Mouse (Mus musculus) hindbrain, embryonic 11.5 days (tissue): ENCODE measurements around the gene Slc7a11. TPM values are rescaled to one million over a fixed set of nuclear protein-coding genes. Genes with fewer than 3 reads are reported as not detected.

Experiments
- ATAC-seq: fragments of 200-750 bp; cut with Nextera tagmentation; 2 replicates; pipeline ENCODE4 v1.8.0; 2017; ENCODE audit warnings: mild to moderate bottlenecking, moderate TSS enrichment, moderate library complexity; ENCODE audit not compliant: low FRiP score
- DNase-seq: peaks from one replicate; pipeline ENCODE4 v3.0.0-alpha.2; 2015; ENCODE audit warnings: low spot score
- H3K27ac ChIP-seq: fragments of 300-500 bp; sonication (generic); 2 replicates; pipeline ENCODE4 v1.5.1; 2014; ENCODE audit warnings: mild to moderate bottlenecking, low read depth, low read length
- H3K27me3 ChIP-seq: fragments of 300-500 bp; sonication (generic); 2 replicates; pipeline ENCODE4 v1.6.1; 2014; ENCODE audit warnings: mild to moderate bottlenecking, low read length, moderate library complexity, mixed read lengths; ENCODE audit not compliant: control insufficient read depth, insufficient read depth
- H3K36me3 ChIP-seq: fragments of 300-500 bp; sonication (generic); 2 replicates; pipeline ENCODE4 v1.6.1; 2014; ENCODE audit warnings: mild to moderate bottlenecking, low read length, moderate library complexity, mixed read lengths; ENCODE audit not compliant: control insufficient read depth, insufficient read depth
- H3K4me1 ChIP-seq: fragments of 300-500 bp; sonication (generic); replicated peaks from 2 replicates; pipeline ENCODE4 v1.6.1; 2014; ENCODE audit warnings: low read length, mixed read lengths; ENCODE audit not compliant: control insufficient read depth, insufficient read depth
- H3K4me2 ChIP-seq: fragments of 300-500 bp; sonication (generic); replicated peaks from 2 replicates; pipeline ENCODE4 v1.6.1; 2014; ENCODE audit warnings: mild to moderate bottlenecking, low read depth, low read length
- H3K4me3 ChIP-seq: fragments of 300-500 bp; sonication (generic); 2 replicates; pipeline ENCODE4 v1.5.1; 2014; ENCODE audit warnings: low read depth, low read length
- H3K9ac ChIP-seq: fragments of 300-500 bp; sonication (generic); 2 replicates; pipeline ENCODE4 v1.6.1; 2014; ENCODE audit warnings: low read depth, low read length
- H3K9me3 ChIP-seq: fragments of 300-500 bp; sonication (generic); 2 replicates; pipeline ENCODE4 v1.6.1; 2016; ENCODE audit warnings: low read length; ENCODE audit not compliant: control insufficient read depth
- WGBS: fragments of 180-500 bp; shearing (Covaris S2); extraction: QIAGEN DNeasy Blood & Tissue Kit; methylation state at CpG from one replicate; pipeline ENCODE4 v1.1.7; 2014; 5-methylcytosine and 5-hydroxymethylcytosine counted together
- polyA plus RNA-seq: library from polyadenylated mRNA; unstranded; fragments of >200 nt; fragmentation: Nextera tagmentation; extraction: Ambion mirVana; gene quantifications from 2 replicates; pipeline ENCODE4 v1.2.1, GENCODE M21; 2014

Gene Slc7a11
- polyA plus RNA-seq, 1 experiment from 2014 or later, result 0.26 TPM

GRCm38 (mm10) chr3:49886220-49886945 lies 557.0 kb downstream of the Slc7a11 start:
- no peak overlapping the region for H3K4me2 ChIP-seq
- peak overlapping the region; percentile 47; the same call in 1 of the 2 replicates for H3K27ac ChIP-seq
- no peaks in the 10 kb centered on the region for H3K36me3 ChIP-seq
- H3K27me3 ChIP-seq, result no peaks in the 10 kb centered on the region
- H3K4me1 ChIP-seq, result no peaks in the 10 kb centered on the region
- 32% methylated on average over 8 of the region's 8 CpGs for WGBS
- DNase-seq (peak; percentile 63), ATAC-seq (peak; percentile 96)
- H3K9ac ChIP-seq, result no peak overlapping the region
- no peak overlapping the region for H3K4me3 ChIP-seq
- no peaks in the 10 kb centered on the region for H3K9me3 ChIP-seq

GRCm38 (mm10) chr3:49880496-49880895 lies 562.9 kb downstream of the Slc7a11 start:
- ATAC-seq (no peak), DNase-seq (no peak)
- Histone ChIP-seq H3K27ac (no peak overlapping the region), H3K9ac (no peak overlapping the region), H3K4me2 (no peak overlapping the region), H3K36me3 (no peaks in the 10 kb centered on the region), H3K9me3 (no peaks in the 10 kb centered on the region), H3K4me3 (no peak overlapping the region), H3K27me3 (no peaks in the 10 kb centered on the region), H3K4me1 (no peaks in the 10 kb centered on the region)

DNA sequence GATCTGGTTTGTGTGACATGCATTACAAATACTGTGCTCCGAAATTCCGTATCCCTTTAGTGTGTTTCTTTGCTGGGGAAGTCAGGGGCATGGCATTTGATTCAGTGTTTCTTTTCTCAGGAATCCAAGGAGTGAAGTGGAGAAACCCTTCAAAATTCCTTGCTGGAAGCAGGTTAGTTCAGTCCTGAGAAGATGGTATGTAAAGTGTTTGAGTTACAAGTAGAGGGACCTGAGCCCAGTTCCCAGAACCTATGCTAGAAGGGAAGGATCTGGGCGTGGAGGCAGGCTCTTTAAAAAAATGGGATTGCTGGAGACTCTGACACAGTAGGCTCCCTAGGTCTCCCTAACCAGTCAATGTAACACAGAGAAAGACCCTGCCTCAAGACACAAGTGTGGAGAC lies 572.6 kb downstream of the Slc7a11 start:
- Histone ChIP-seq H3K27ac (no peak overlapping the region), H3K4me2 (no peak overlapping the region), H3K9ac (no peak overlapping the region), H3K4me1 (no peaks in the 10 kb centered on the region; the same call in 1 of the 2 replicates), H3K4me3 (no peak overlapping the region), H3K27me3 (no peaks in the 10 kb centered on the region), H3K9me3 (no peaks in the 10 kb centered on the region), H3K36me3 (no peaks in the 10 kb centered on the region)
- ATAC-seq (no peak), DNase-seq (no peak)
- WGBS, result 68% methylated on average over 3 of the region's 3 CpGs

- Histone ChIP-seq H3K4me2 (no peak overlapping the region), H3K9ac (no peak overlapping the region), H3K27me3 (no peaks in the 10 kb centered on the region), H3K4me1 (no peaks in the 10 kb centered on the region; the same call in 1 of the 2 replicates), H3K4me3 (no peak overlapping the region), H3K9me3 (no peaks in the 10 kb centered on the region), H3K36me3 (no peaks in the 10 kb centered on the region), H3K27ac (peak overlapping the region; percentile 85)
- 3% methylated on average over 4 of the region's 4 CpGs for WGBS
- peak; percentile 68 for DNase-seq
- peak; percentile 78 for ATAC-seq
Observed at GRCm38 (mm10) chr3:49867951-49868584, 575.3 kb downstream of the Slc7a11 start.

GRCm38 (mm10) chr3:49867147-49867950 lies 576.1 kb downstream of the Slc7a11 start:
- Histone ChIP-seq H3K9me3 (no peaks in the 10 kb centered on the region), H3K4me1 (no peaks in the 10 kb centered on the region; the same call in 1 of the 2 replicates), H3K27ac (peak overlapping the region; percentile 85), H3K4me2 (no peak overlapping the region), H3K27me3 (no peaks in the 10 kb centered on the region), H3K4me3 (no peak overlapping the region), H3K9ac (no peak overlapping the region), H3K36me3 (no peaks in the 10 kb centered on the region)
- no peak for ATAC-seq
- DNase-seq, result peak; percentile 35
- WGBS, result 28% methylated on average over 7 of the region's 7 CpGs

DNA sequence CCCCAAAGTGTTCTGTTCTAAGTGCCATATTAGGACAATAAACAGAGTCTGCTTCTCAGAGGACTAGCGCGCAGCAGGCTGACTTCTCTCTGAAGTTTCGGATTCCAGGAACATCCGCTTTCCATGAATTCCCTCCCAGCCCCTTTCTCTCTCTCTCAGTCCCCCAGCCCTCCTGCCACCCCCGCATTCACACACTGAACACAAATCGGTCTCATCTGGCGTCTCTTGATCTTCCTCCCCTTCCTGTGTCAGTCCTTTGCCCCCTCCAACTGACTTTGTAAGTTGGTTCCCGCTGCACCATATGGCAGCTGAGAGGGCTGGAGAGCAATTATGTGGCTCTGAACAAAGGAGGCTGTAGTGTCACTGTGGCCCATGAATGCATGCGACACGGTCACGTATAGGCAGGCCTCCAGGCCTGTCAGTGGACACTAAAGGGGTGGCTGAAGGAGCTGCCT lies 577.3 kb downstream of the Slc7a11 start:
- 2% methylated on average over 11 of the region's 11 CpGs for WGBS
- H3K4me3 ChIP-seq, result no peak overlapping the region
- H3K36me3 ChIP-seq, result no peaks in the 10 kb centered on the region
- no peaks in the 10 kb centered on the region; the same call in 1 of the 2 replicates for H3K4me1 ChIP-seq
- no peak overlapping the region for H3K9ac ChIP-seq
- DNase-seq (peak; percentile 82), ATAC-seq (peak; percentile 96)
- peak overlapping the region; percentile 85 for H3K27ac ChIP-seq
- no peaks in the 10 kb centered on the region for H3K9me3 ChIP-seq
- H3K27me3 ChIP-seq, result no peaks in the 10 kb centered on the region
- H3K4me2 ChIP-seq, result no peak overlapping the region; the same call in 1 of the 2 replicates

GRCm38 (mm10) chr3:49856797-49857196 lies 586.6 kb downstream of the Slc7a11 start:
- no peak for DNase-seq
- no peak for ATAC-seq
- WGBS, result 58% methylated on average over 4 of the region's 4 CpGs
- Histone ChIP-seq H3K4me1 (no peaks in the 10 kb centered on the region), H3K27me3 (no peaks in the 10 kb centered on the region), H3K9ac (no peak overlapping the region), H3K4me3 (no peak overlapping the region), H3K36me3 (no peaks in the 10 kb centered on the region), H3K4me2 (no peak overlapping the region), H3K9me3 (no peaks in the 10 kb centered on the region), H3K27ac (no peak overlapping the region)

- ATAC-seq (no peak), DNase-seq (no peak)
- Histone ChIP-seq H3K27me3 (no peaks in the 10 kb centered on the region), H3K4me1 (no peaks in the 10 kb centered on the region), H3K36me3 (no peaks in the 10 kb centered on the region), H3K4me2 (no peak overlapping the region), H3K27ac (no peak overlapping the region), H3K9ac (no peak overlapping the region), H3K9me3 (no peaks in the 10 kb centered on the region), H3K4me3 (no peak overlapping the region)
- 73% methylated on average over 2 of the region's 2 CpGs for WGBS
Observed at GRCm38 (mm10) chr3:49854277-49854676, 589.1 kb downstream of the Slc7a11 start.
